Mouse (Mus musculus) limb, embryonic 14.5 days (tissue): ENCODE results near the gene Spg7. TPM values are rescaled to one million over a fixed set of nuclear protein-coding genes. Genes with fewer than 3 reads are reported as not detected.
A peak's percentile ranks its signal among the peaks of the same experiment; 100 is the strongest.

Experiments
- ATAC-seq: fragments of 200-750 bp; cut with Nextera tagmentation; 2 replicates; pipeline ENCODE4 v1.8.0; 2017; ENCODE audit warnings: low read depth, moderate number of reproducible peaks, moderate TSS enrichment; ENCODE audit not compliant: low FRiP score
- DNase-seq: peaks from one replicate; pipeline ENCODE4 v3.0.0-alpha.2; 2015; ENCODE audit warnings: low spot score
- H3K27ac ChIP-seq: fragments of 300-500 bp; sonication (generic); replicated peaks from 2 replicates; pipeline ENCODE4 v1.5.1; 2014; ENCODE audit warnings: low read depth, mild to moderate bottlenecking, low read length, moderate library complexity, mixed read lengths
- H3K27me3 ChIP-seq: fragments of 300-500 bp; sonication (generic); 2 replicates; pipeline ENCODE4 v1.6.1; 2014; ENCODE audit warnings: low read length, mixed read lengths; ENCODE audit not compliant: control insufficient read depth, insufficient read depth
- H3K36me3 ChIP-seq: fragments of 300-500 bp; sonication (generic); 2 replicates; pipeline ENCODE4 v1.6.1; 2014; ENCODE audit warnings: mild to moderate bottlenecking, low read length, moderate library complexity, mixed read lengths; ENCODE audit not compliant: control insufficient read depth, insufficient read depth
- H3K4me1 ChIP-seq: fragments of 300-500 bp; sonication (generic); 2 replicates; pipeline ENCODE4 v1.6.1; 2014; ENCODE audit warnings: antibody characterized with exemption, low read length, mixed read lengths; ENCODE audit not compliant: control insufficient read depth, insufficient read depth
- H3K4me2 ChIP-seq: fragments of 300-500 bp; sonication (generic); replicated peaks from 2 replicates; pipeline ENCODE4 v1.6.1; 2014; ENCODE audit warnings: low read depth, mild to moderate bottlenecking, low read length, moderate library complexity; ENCODE audit not compliant: severe bottlenecking
- H3K4me3 ChIP-seq: fragments of 300-500 bp; sonication (generic); replicated peaks from 2 replicates; pipeline ENCODE4 v1.5.1; 2014; ENCODE audit warnings: low read length
- H3K9ac ChIP-seq: fragments of 300-500 bp; sonication (generic); 2 replicates; pipeline ENCODE4 v1.6.1; 2014; ENCODE audit warnings: mild to moderate bottlenecking, low read depth, low read length, moderate library complexity; ENCODE audit not compliant: severe bottlenecking
- H3K9me3 ChIP-seq: fragments of 300-500 bp; sonication (generic); 2 replicates; pipeline ENCODE4 v1.6.1; 2016; ENCODE audit warnings: low read length; ENCODE audit not compliant: control insufficient read depth
- POLR2A ChIP-seq: fragments of 200-500 bp; IDR thresholded peaks from 2 replicates; pipeline ENCODE4 v1.8.0; 2012; ENCODE audit warnings: inconsistent platforms, mild to moderate bottlenecking, moderate library complexity, borderline replicate concordance; ENCODE audit not compliant: insufficient read depth, insufficient read length; ENCODE audit errors: extremely low read depth
- WGBS: fragments of 180-500 bp; shearing (Covaris S2); extraction: QIAGEN DNeasy Blood & Tissue Kit; methylation state at CpG from one replicate; pipeline ENCODE4 v1.1.7; 2014; 5-methylcytosine and 5-hydroxymethylcytosine counted together
- polyA plus RNA-seq, 2 experiments: library from polyadenylated mRNA; depleted of rRNA in 1 of 2; stranded (reverse) in 1 of 2; unstranded in 1 of 2; fragments of >200 nt; fragmentation: Nextera tagmentation in 1 of 2; extraction: Ambion mirVana in 1 of 2; gene quantifications; 2 replicates each; pipeline versions ENCODE4 v1.2.1 to v1.2.3; 2012 to 2014

The Spg7 gene
- polyA plus RNA-seq, 2 experiments = 34.8 to 90.0 TPM

- WGBS = 57% methylated on average over 2 of the region's 2 CpGs
- TF ChIP-seq POLR2A = no peak
- H3K36me3 ChIP-seq = no peaks in the 10 kb centered on the region
- ATAC-seq (no peak), DNase-seq (no peak)
- peaks cover 17% of the 10 kb centered on the region for H3K4me1 ChIP-seq
- no peak overlapping the region for H3K4me2 ChIP-seq
- no peak overlapping the region for H3K9ac ChIP-seq
- no peak overlapping the region for H3K27ac ChIP-seq
- H3K4me3 ChIP-seq = no peak overlapping the region
- no peaks in the 10 kb centered on the region for H3K27me3 ChIP-seq
- no peaks in the 10 kb centered on the region for H3K9me3 ChIP-seq
Measured at GRCm38 (mm10) chr8:123038351-123038750, 24.4 kb upstream of the Spg7 start.

GRCm38 (mm10) chr8:123039376-123040109 lies 23.2 kb upstream of the Spg7 start:
- 84% methylated on average over 11 of the region's 11 CpGs for WGBS
- no peak overlapping the region for H3K4me3 ChIP-seq
- TF ChIP-seq POLR2A = no peak
- 0 out of 2 replicates have a peak overlapping the region, but pooled peaks have one; percentile 3 for H3K9ac ChIP-seq
- H3K4me1 ChIP-seq = peaks cover 18% of the 10 kb centered on the region
- H3K9me3 ChIP-seq = no peaks in the 10 kb centered on the region
- no peak overlapping the region for H3K27ac ChIP-seq
- ATAC-seq (no peak), DNase-seq (no peak)
- H3K36me3 ChIP-seq = 0 out of 2 replicates have a peak, but pooled peaks cover 2% of the 10 kb centered on the region
- H3K4me2 ChIP-seq = peak overlapping the region; percentile 73; the same call in 1 of the 2 replicates
- no peaks in the 10 kb centered on the region for H3K27me3 ChIP-seq

DNA sequence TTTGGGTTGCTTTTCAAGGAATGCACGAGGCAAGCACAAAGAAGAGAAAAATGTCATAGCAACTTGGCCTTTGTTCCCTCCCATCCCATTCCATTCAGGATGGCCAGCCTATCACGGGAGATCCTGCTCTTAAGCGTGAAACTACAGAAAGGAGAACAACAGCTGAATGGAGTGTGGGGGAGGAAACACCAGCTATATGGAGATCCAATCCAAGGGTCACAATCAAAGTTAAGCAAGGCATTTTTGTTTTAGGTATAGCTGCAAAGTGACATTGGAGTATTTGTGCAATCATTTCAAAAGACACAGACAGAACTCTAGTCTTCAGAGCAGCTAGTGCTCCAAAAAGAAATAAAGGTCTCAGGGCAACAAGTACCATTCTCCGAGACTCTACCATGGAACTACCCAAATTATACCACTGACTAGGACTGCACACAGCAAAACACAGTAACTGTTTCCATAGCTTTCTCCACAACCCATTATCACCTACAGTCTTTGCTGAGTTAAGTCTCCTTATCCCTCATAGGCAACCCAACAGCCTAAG lies 22.6 kb upstream of the Spg7 start:
- no peaks in the 10 kb centered on the region for H3K27me3 ChIP-seq
- peak overlapping the region; percentile 96; the same call in 1 of the 2 replicates for H3K27ac ChIP-seq
- H3K4me2 ChIP-seq = peak overlapping the region; percentile 73
- H3K9ac ChIP-seq = peak overlapping the region; percentile 99; the same call in 1 of the 2 replicates
- peaks cover 17% of the 10 kb centered on the region for H3K4me1 ChIP-seq
- H3K36me3 ChIP-seq = 0 out of 2 replicates have a peak, but pooled peaks cover 2% of the 10 kb centered on the region
- H3K4me3 ChIP-seq = peak overlapping the region; percentile 99
- WGBS = 27% methylated on average over 4 of the region's 4 CpGs
- no peak for TF ChIP-seq POLR2A
- ATAC-seq (no peak), DNase-seq (peak; percentile 25)
- H3K9me3 ChIP-seq = no peaks in the 10 kb centered on the region

- Histone ChIP-seq H3K4me2 (peak overlapping the region; percentile 73), H3K27me3 (no peaks in the 10 kb centered on the region), H3K9ac (peak overlapping the region; percentile 99), H3K4me1 (peaks cover 17% of the 10 kb centered on the region), H3K4me3 (peak overlapping the region; percentile 99), H3K36me3 (0 out of 2 replicates have a peak, but pooled peaks cover 2% of the 10 kb centered on the region), H3K9me3 (no peaks in the 10 kb centered on the region), H3K27ac (peak overlapping the region; percentile 96)
- WGBS = 1% methylated on average over 45 of the region's 71 CpGs
- TF ChIP-seq POLR2A = no peak
- no peak for ATAC-seq
- peak; percentile 67 for DNase-seq
Measured at GRCm38 (mm10) chr8:123041008-123041773, 21.6 kb upstream of the Spg7 start.

DNA sequence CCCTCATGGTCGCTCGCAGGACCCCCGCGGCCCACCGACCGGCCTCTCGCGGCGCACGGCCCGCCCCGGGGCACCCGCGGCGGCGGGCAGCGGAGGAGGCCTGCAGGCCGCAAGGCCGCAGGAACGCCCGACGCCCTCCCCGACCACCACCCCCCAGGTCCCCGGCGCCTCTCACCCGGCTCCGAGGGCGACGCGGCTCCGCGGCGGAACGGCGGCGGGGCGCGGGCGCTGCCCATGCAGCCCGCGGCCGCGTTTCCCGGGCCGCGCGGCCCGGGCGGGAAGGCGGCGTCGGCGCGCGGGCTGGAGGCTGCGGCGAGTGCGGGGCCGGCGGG lies 21.0 kb upstream of the Spg7 start:
- Histone ChIP-seq H3K27ac (peak overlapping the region; percentile 96), H3K36me3 (0 out of 2 replicates have a peak, but pooled peaks cover 2% of the 10 kb centered on the region), H3K27me3 (no peaks in the 10 kb centered on the region), H3K4me1 (peaks cover 17% of the 10 kb centered on the region), H3K4me3 (peak overlapping the region; percentile 99), H3K9me3 (no peaks in the 10 kb centered on the region), H3K4me2 (peak overlapping the region; percentile 73), H3K9ac (peak overlapping the region; percentile 99)
- ATAC-seq (peak; percentile 0; the same call in 1 of the 2 replicates), DNase-seq (no peak)
- no peak for TF ChIP-seq POLR2A
- 0% methylated on average over 12 of the region's 60 CpGs for WGBS
